Mouse (Mus musculus): Measurements from ENCODE around the gene Raf1.

Raf1 gene

GRCm38 (mm10) chr6:115610301-115610700 is 66.1 kb downstream of the Raf1 start:
- no peak for DNase-seq

- peak in 1 of 2 experiments; percentile 24 for DNase-seq
Measured at GRCm38 (mm10) chr6:115609121-115609520, 67.3 kb downstream of the Raf1 start.

GRCm38 (mm10) chr6:115607429-115607828 is 69.0 kb downstream of the Raf1 start:
- no peak for DNase-seq

- no peak for DNase-seq
Measured at GRCm38 (mm10) chr6:115606461-115606860, 70.0 kb downstream of the Raf1 start.

- peak; percentile 89 to 90 for DNase-seq
Measured at GRCm38 (mm10) chr6:115601715-115602523, 74.5 kb downstream of the Raf1 start, which contains the start of gene Mkrn2. Gene Mkrn2 (plus strand): TSS chr6:115601902.

GRCm38 (mm10) chr6:115601322-115601714 is 75.1 kb downstream of the Raf1 start:
- peak in 1 of 2 experiments; percentile 10 for DNase-seq

- no peak for DNase-seq
Measured at GRCm38 (mm10) chr6:115595667-115596066, 80.8 kb downstream of the Raf1 start.

GRCm38 (mm10) chr6:115594463-115594862 is 82.0 kb downstream of the Raf1 start:
- DNase-seq = no peak

GRCm38 (mm10) chr6:115593252-115593651 is 83.2 kb downstream of the Raf1 start:
- DNase-seq = no peak

GRCm38 (mm10) chr6:115592458-115592857 is 84.0 kb downstream of the Raf1 start, which contains the start of gene Mkrn2os:
Gene Mkrn2os (minus strand): TSS chr6:115592576.
- DNase-seq = no peak

GRCm38 (mm10) chr6:115591692-115592359 is 84.6 kb downstream of the Raf1 start:
- no peak for DNase-seq

- DNase-seq = no peak
Measured at GRCm38 (mm10) chr6:115586321-115586720, 90.1 kb downstream of the Raf1 start.

GRCm38 (mm10) chr6:115584176-115584575 is 92.3 kb downstream of the Raf1 start:
- no peak for DNase-seq

GRCm38 (mm10) chr6:115583430-115584125 is 92.9 kb downstream of the Raf1 start:
- DNase-seq = no peak

GRCm38 (mm10) chr6:115582328-115583115 is 93.9 kb downstream of the Raf1 start:
- DNase-seq = no peak

GRCm38 (mm10) chr6:115580810-115581209 is 95.6 kb downstream of the Raf1 start:
- DNase-seq = no peak

- no peak for DNase-seq
Measured at GRCm38 (mm10) chr6:115577941-115578340, 98.5 kb downstream of the Raf1 start.

- no peak for DNase-seq
Measured at GRCm38 (mm10) chr6:115577407-115577806, 99.0 kb downstream of the Raf1 start.

- no peak for DNase-seq
Measured at GRCm38 (mm10) chr6:115574171-115574570, 102.3 kb downstream of the Raf1 start.

All from lung, postnatal 4 days (tissue).